Mouse (Mus musculus) B cell, adult 62 days (primary cell): ENCODE results near the gene Arrdc3. TPM values are rescaled to one million over a fixed set of nuclear protein-coding genes. Genes with fewer than 3 reads are reported as not detected.

Experiments used
- total RNA-seq: library from RNA; stranded (reverse); gene quantifications from 4 replicates; pipeline ENCODE4 v1.2.4, GENCODE M21; 2023

Arrdc3 gene
- total RNA-seq = 72.7 to 88.4 TPM (median 85.6 TPM) in 4 replicates

DNA sequence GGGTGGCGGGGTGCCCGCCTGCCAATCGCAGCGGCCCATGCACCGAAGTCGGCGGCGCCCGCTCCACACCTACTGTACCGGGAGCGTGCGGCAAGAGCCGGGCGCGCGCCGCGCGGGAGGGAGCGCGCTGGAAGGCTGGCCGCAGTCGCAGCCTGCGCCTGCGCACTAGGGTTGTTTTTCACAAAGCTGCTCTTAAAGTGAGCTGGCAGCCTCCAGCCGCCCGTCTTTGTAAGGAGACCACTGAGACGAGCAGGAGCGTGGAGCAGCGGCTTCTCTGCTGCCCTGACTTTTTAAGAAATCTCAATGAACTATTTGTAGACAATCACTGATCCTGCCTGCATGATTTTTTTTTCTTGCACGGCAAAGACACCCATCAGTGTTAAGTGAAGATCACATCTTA is at the start of gene Arrdc3:
TSS of gene Arrdc3 (plus strand) at position 195 of the 400 bp plus-strand sequence.

